Mouse (Mus musculus) myocyte (in vitro differentiated cells): ENCODE measurements around the gene Fgr.

Source experiments
- CEBPB ChIP-seq: IDR thresholded peaks from 2 replicates; pipeline ENCODE4 v1.6.1; 2011; ENCODE audit warnings: mild to moderate bottlenecking, moderate library complexity; ENCODE audit not compliant: poor library complexity, insufficient read depth, severe bottlenecking
- E2F4 ChIP-seq: IDR thresholded peaks from one replicate; pipeline ENCODE4 v1.6.1; 2011; ENCODE audit warnings: mild to moderate bottlenecking, control low read depth, moderate library complexity; ENCODE audit not compliant: insufficient read depth
- MAX ChIP-seq: IDR thresholded peaks from one replicate; pipeline ENCODE4 v1.6.1; 2011; ENCODE audit warnings: low read depth, mild to moderate bottlenecking, control low read depth
- MYOG ChIP-seq, 3 experiments: IDR thresholded peaks; one replicate each; pipeline ENCODE4 v1.6.1; 2011; ENCODE audit warnings: control low read depth in 2 of 3, low read depth in 2 of 3, mild to moderate bottlenecking in 2 of 3; ENCODE audit not compliant: insufficient read length in 2 of 3, control insufficient read depth in 1 of 3, insufficient read depth in 1 of 3
- POLR2A ChIP-seq: IDR thresholded peaks from one replicate; pipeline ENCODE4 v1.6.1; 2011; ENCODE audit warnings: low read depth, mild to moderate bottlenecking, control low read depth, moderate library complexity; ENCODE audit not compliant: insufficient read length
- POLR2AphosphoS2 ChIP-seq: IDR thresholded peaks from one replicate; pipeline ENCODE4 v1.6.1; 2011; ENCODE audit warnings: low read depth, control low read depth; ENCODE audit not compliant: insufficient read length
- TCF12 ChIP-seq: IDR thresholded peaks from one replicate; pipeline ENCODE4 v1.6.1; 2011; ENCODE audit warnings: mild to moderate bottlenecking, control low read depth; ENCODE audit not compliant: poor library complexity, insufficient read depth, severe bottlenecking
- TCF3 ChIP-seq: IDR thresholded peaks from one replicate; pipeline ENCODE4 v1.6.1; 2011; ENCODE audit warnings: low read depth, control low read depth; ENCODE audit not compliant: insufficient read length
- USF1 ChIP-seq: IDR thresholded peaks from one replicate; pipeline ENCODE4 v1.6.1; 2011; ENCODE audit warnings: low read depth, mild to moderate bottlenecking, control low read depth, moderate library complexity

DNA sequence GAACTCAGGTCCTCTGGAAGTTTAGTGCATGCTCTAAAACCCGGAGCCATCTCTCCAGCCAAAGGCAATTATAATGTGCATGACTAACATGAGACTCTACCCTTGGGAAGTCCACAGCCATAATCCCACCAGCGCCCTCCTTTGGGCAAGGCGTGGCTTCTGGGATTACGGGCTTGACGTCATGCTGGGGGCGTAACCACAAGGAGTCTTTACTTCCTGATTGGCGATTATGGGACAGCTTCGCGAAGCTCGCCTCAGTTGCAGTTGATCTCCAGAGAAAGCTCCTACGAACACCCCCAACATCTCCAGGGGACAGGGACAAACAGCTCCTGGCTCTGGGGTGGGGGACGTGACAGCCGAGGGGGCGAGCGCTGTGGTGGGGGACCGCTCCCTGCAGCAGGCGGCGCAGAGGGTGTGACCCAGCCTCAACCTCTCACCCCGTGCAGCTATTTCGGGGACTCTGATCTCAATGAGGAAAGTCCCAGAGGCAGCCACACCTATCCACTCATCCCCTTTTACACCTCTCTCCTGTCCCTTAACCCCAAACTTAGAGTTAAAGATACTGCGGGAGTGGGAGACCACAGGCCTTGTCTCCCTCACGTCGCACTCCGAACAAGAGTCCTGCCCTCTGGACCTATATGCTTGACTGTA lies 23.9 kb upstream of the Fgr start:
- TF ChIP-seq POLR2A = no peak
- TF ChIP-seq MAX = no peak
- no peak for TF ChIP-seq USF1
- no peak for TF ChIP-seq TCF3
- TF ChIP-seq POLR2AphosphoS2 = no peak
- TF ChIP-seq MYOG (IDR thresholded peaks at IDR 0.05; ENCODE audit: control insufficient read depth in 1 of 3, insufficient read depth in 1 of 3, insufficient read length in 2 of 3, low read depth in 2 of 3) = no peak
- TF ChIP-seq TCF12 = no peak
- TF ChIP-seq CEBPB = no peak
- no peak for TF ChIP-seq E2F4
